Mouse (Mus musculus) cerebellum, postnatal 36 days (tissue): ENCODE data around the gene Wt1.

Source experiments
- DNase-seq, 2 experiments: peaks; one replicate each; pipeline ENCODE4 v3.0.0; 2021 to 2022; ENCODE audit warnings: mixed read lengths in 2 of 2

The Wt1 gene

GRCm38 (mm10) chr2:105126691-105127530, 582 bp downstream of the Wt1 start:
- no peak for DNase-seq

- DNase-seq: no peak
Observed at GRCm38 (mm10) chr2:105127531-105128480, 1.5 kb downstream of the Wt1 start.

DNA sequence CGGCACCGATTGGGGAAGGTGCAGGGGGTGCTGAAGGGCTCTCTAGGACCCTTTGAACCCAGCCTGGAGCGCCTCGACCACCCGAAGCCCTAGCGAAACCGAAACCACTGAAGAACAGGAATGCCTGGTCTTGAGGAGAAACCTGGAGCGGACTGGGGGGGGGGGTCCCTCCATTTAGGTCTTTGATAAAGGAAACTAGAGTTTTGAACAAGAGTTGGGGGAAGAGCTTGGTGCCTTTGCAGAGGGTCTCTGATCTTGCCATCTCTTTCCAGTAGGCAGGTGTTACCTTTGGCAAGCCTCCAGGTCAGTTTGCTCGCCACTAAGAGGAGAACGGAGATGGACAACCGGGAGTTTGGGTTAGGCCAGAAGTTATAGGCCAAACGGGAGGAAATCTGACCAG, 2.2 kb downstream of the Wt1 start:
- DNase-seq: no peak

DNA sequence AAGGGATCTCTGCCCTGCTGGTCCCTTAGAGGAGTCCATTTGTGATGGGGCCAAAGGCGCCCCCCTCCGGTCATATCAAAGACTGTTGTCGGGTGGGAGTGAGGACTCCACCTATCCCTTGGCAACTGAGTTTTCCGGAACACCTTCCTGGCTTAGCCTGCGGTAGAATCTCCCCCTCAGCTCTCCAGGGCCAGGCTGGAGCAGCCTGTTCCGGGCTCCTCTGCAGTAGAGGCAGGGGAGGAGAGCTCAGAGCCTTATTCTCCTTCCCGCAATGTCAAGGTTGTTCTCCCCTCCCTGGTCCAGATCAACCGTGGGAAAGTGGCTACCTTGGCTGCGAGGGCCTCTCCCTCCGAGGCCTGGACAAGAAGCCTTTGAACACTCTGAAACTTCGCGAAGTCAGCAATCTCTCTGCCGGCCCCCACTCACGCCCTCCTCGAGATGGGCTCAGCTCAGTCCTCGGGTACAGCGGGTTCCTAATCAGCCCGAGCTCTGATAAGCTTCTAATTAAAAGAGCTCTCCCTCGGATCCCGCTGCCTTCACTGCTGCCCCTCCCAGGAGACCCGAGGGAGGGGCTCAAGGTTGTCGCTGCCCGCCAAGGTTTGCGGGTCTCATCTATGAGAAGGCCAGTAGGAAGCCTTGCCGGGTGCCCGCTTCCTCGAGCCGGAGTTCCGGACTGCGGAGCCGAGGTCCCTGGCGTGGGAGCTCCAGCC, 4.2 kb downstream of the Wt1 start:
- no peak for DNase-seq

- no peak for DNase-seq
Observed at GRCm38 (mm10) chr2:105131061-105131810, 4.9 kb downstream of the Wt1 start.

DNA sequence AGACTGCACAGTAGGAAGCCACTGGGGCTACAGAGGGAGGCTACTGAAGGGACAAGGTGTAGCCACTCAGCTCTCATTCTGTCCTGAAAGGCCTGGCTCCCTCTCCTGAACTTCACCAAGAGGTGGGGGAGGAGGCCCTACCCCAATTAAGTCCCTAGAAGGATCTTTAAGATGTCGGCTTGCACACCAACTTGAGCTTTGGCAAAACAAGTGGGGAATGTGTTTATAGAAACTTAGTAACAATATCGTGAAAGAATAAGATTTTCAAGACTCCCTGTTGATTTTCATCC, 5.4 kb downstream of the Wt1 start:
- DNase-seq: no peak

- no peak for DNase-seq
Observed at GRCm38 (mm10) chr2:105132300-105132699, 6.0 kb downstream of the Wt1 start.

DNA sequence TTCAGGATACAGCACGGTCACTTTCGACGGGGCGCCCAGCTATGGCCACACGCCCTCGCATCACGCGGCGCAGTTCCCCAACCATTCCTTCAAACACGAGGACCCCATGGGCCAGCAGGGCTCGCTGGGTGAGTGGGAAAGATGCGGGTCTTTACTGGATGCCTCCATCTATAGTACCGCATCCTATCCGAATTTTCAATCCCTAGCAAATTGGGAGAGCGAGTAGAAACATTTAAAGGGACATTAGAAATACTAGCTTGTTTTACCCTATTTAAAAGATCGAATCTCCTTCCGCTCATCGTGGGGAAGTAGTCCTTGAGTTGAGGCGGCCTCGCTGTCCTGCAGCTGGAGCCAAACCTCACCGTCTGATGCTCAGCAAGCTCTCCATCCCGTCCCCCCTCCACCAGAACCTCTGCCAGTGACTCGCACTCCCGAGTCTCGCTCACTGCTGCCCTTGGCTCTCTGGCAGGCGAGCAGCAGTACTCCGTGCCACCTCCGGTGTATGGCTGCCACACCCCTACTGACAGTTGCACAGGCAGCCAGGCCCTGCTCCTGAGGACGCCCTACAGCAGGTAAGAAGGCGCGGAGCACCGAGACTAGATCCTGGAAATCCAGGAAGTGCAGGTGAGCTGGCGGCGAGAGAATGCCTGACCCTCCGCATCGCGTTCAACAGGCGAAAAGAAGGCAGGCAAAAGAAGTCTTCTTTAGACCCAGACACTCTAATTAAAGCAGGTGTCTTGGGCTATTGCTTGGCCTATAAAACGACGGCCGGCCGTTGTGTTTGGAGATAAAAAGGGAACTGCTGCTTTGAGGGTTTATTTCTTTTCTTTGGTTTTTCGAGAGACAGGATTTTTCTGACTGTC, 6.8 kb downstream of the Wt1 start:
- DNase-seq: no peak

DNA sequence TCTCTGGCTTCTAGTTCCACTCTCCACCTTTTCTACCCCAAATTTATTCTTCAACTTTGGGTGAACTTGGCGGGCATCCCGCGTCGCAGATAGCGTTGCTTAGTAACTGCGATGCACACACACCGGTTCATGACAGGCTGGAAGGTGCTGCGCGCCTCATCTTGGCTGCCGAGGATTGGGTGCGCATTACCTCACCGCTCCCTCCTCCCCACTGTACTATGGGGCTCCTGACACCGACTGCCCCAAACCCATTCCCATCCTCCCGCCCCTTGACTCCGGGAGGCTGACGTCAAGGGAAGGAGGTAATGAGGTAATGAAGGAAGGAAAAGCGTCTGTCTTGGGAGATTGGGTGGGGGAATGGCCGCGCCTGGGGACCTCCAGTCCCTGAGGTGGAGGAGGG, 8.0 kb downstream of the Wt1 start:
- no peak for DNase-seq

DNA sequence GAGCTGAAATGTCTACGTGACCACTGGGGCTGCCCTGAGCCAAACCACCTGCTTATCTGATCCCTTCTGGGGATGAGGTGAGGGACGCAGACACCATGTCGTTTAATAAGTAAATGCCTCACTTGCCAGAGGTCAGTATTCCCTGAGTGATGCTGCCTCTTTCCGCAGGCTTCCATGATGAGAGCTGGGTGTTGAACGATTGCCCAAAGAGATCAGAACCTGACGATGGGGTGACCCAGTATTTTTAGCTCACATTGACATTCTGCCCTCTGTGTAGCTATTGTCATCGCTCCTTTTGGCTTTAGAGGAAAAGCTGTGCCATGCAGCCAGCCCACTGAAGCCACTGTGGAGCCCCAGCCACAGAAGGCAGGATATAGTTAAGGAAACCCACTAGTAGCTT, 13.1 kb downstream of the Wt1 start:
- DNase-seq: no peak

DNA sequence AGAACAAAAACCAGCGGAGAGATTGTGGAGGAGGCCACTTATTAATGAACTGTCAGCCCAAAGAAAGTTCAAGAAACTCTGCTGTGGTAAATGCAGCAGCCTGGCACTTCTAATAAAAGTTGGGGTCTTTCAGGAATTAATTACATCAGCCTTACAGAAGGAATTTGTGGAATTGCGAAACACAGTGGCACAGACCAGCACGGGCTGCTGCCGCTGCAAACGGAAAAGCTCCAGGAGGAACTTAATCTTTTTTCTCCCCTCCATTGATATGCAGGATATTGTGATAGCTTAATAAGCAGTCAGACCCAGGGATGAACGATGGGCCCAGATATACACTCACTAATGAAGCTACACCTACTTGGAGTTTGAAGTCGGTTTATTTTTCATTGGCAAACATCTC, 15.0 kb downstream of the Wt1 start:
- no peak for DNase-seq

GRCm38 (mm10) chr2:105143731-105144130, 17.4 kb downstream of the Wt1 start:
- no peak for DNase-seq

GRCm38 (mm10) chr2:105151544-105151943, 25.2 kb downstream of the Wt1 start:
- no peak for DNase-seq

- DNase-seq: no peak
Observed at GRCm38 (mm10) chr2:105153046-105153445, 26.7 kb downstream of the Wt1 start.

GRCm38 (mm10) chr2:105160949-105161348, 34.6 kb downstream of the Wt1 start:
- DNase-seq: no peak

DNA sequence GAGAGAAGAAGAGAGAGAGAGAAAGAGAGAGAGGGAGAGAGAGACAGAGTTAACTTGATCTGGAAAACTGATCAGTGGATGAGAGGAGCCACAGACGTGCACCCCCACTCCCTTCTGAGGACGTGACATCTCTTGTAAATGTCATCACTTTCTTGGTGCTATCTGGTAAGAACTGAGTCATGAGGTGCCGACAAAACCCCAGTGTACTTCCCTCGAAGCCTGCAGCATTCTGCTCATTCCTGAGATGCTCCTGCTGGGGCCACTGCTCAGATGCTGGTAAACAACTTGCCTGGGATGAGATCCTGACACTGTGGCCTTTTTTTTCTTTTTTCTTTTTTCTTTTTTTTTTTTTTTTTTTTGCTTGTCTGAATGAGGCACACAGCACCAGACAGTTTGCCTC, 36.4 kb downstream of the Wt1 start:
- no peak for DNase-seq

GRCm38 (mm10) chr2:105168137-105168536, 41.8 kb downstream of the Wt1 start:
- no peak for DNase-seq

DNA sequence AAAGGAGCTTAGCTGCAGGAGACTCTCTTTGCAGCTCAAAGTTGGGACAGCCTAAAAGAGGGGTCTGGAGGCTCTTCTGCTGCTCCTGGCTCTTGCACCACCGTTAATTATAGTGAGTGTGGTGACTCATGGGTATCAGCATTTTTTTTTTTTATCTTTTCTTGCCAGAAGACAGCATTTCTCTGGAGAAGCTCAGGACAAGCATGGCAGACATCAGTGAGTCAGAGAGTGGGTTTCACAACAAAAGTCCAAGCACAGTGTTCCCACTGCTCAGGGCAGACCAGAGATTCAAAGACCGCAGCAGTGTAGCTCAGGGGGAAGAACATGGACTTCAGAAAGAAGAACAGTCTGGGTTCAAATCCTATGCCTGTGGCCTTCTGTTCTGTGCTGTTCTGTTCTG, 47.9 kb downstream of the Wt1 start:
- DNase-seq: no peak

DNA sequence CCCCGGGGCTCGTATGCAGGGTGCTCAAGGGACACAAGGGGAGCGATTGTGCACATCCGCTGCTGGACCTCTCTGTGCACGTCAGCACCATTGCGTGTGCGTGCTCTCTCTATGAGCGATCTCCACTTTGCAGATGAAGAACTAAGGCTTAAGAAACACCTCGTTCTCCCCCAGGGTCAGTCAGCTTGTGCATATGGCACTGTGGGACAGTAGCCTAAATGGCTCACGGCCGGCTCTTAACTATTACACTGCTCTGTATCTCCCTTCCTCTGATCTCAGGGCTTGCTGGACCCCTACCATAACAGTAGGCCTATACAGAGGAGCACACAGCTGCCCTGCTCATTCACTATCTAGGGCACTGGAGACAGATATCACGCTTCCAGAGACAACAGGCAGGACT, 52.5 kb downstream of the Wt1 start:
- DNase-seq: no peak

DNA sequence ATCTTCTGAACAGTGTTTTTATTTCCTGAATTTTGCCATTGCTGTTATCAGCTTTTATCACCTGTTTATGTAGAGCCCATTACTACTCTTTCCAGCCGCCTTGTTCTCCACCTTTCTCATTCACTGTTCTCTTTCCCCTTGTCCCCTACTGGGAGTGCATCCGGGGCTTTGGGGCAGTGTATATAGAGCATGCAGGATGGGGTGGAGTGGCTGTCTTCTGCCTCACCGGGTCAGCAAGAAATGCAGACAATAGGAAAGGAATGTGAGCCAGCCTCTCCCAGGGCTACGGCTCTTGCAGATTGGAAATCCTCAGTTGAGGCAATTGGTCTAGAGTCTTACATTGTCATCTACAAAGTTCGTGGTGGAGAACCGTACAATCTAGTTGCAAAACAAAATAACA, 56.2 kb downstream of the Wt1 start:
- no peak for DNase-seq

- no peak for DNase-seq
Observed at GRCm38 (mm10) chr2:105185140-105185539, 58.8 kb downstream of the Wt1 start.
